Comparison of ENCODE assay signal across 10 mouse cellular contexts in the genomic region with DNA sequence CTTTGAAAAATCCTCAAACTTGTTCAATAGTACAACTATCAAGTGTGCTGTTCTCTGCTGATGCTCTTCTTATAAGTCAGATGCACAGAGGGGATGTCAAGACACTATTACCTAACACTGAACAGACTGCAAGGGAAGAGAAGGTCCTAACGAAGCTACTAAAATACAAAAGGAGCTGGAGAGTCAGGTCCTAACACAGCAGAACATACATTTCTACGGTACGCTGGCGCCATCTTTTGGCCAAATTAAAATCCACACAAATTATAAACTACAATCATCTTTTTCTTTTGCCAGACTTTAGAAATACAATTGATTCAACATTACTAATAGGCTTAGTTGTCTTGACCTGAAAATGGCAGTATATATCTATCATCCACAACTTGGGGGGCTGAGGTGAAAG. TPM values are rescaled to one million over a fixed set of nuclear protein-coding genes. Genes with fewer than 3 reads are reported as not detected.
DNase-seq lines count a peak whose midpoint lies in the region; ATAC-seq and TF ChIP-seq lines count a peak whose summit lies in the region.
"Had no signal": no experiment of that assay in that cellular context is flagged by ENCODE, and none has a peak within 500 bp of the region (broad histone marks: within the 10 kb centered on the region; RNA-seq: fewer than 3 reads in every experiment).

No protein-coding gene starts in this region.

- TF ChIP-seq POLR2A in ES-Bruce4 (IDR thresholded peaks at IDR 0.05; ENCODE audit: insufficient read depth, low read length) = no peak
- TF ChIP-seq POLR2A in bone marrow, adult 2 months (IDR thresholded peaks at IDR 0.05; ENCODE audit: borderline replicate concordance, control insufficient read depth, low read depth, low read length) = no peak

- H3K36me3 ChIP-seq in kidney, embryonic 16.5 days (ENCODE audit: insufficient read depth, low read length) = no peaks in the 10 kb centered on the region
- H3K36me3 ChIP-seq in ES-Bruce4 (ENCODE audit: control insufficient read depth, insufficient read depth, low read length, poor library complexity, severe bottlenecking) = no peaks in the 10 kb centered on the region
- H3K36me3 ChIP-seq: limb, embryonic 15.5 days had no signal

- DNase-seq in kidney, adult 11 months = peak; percentile 14
- peak; percentile 36 for DNase-seq in fibroblast of lung, adult 2 months (ENCODE audit: low read depth)
- DNase-seq in layer of hippocampus, adult 18-20 months (ENCODE audit: low spot score in 2 of 2) = peak; percentile 46 to 90
- DNase-seq in mesoderm, embryonic 11.5 days (ENCODE audit: low read depth, low spot score) = peak; percentile 47
- peak; percentile 68 for DNase-seq in thymus, postnatal 4 days

- peak; percentile 9 for TF ChIP-seq CTCF in ES-Bruce4 (IDR thresholded peaks at IDR 0.05; ENCODE audit: low read depth, low read length)
- peak; percentile 30; the same call in 1 of the 2 replicates for TF ChIP-seq CTCF in bone marrow, adult 2 months (IDR thresholded peaks at IDR 0.05; ENCODE audit: control insufficient read depth, insufficient read depth, low read length)

- H3K4me3 ChIP-seq in kidney, embryonic 16.5 days (ENCODE audit: low read length) = no peak overlapping the region
- no peak overlapping the region for H3K4me3 ChIP-seq in ES-Bruce4 (ENCODE audit: low read depth, low read length)
- H3K4me3 ChIP-seq in bone marrow, adult 2 months (replicated peaks; ENCODE audit: control insufficient read depth, low read depth, low read length) = no peak overlapping the region
- H3K4me3 ChIP-seq: erythroblast, embryonic 14.5 days; limb, embryonic 15.5 days had no signal

- H3K27me3 ChIP-seq in kidney, embryonic 16.5 days (ENCODE audit: insufficient read depth, low read length) = no peaks in the 10 kb centered on the region
- H3K27me3 ChIP-seq in ES-Bruce4 (ENCODE audit: control insufficient read depth, insufficient read depth, low read length, poor library complexity, severe bottlenecking) = no peaks in the 10 kb centered on the region
- H3K27me3 ChIP-seq: limb, embryonic 15.5 days had no signal

- H3K9me3 ChIP-seq in kidney, embryonic 16.5 days (ENCODE audit: low read length) = no peaks in the 10 kb centered on the region
- no peaks in the 10 kb centered on the region for H3K9me3 ChIP-seq in ES-Bruce4 (replicated peaks; ENCODE audit: control insufficient read depth, insufficient read depth, low read length, poor library complexity, severe bottlenecking)
- H3K9me3 ChIP-seq: limb, embryonic 15.5 days had no signal

- no peak overlapping the region for H3K27ac ChIP-seq in kidney, embryonic 16.5 days (ENCODE audit: low read length)
- H3K27ac ChIP-seq in ES-Bruce4 (ENCODE audit: insufficient read depth, low read length) = no peak overlapping the region
- H3K27ac ChIP-seq in bone marrow, adult 2 months (ENCODE audit: control insufficient read depth, insufficient read depth, low read depth, low read length, poor library complexity) = no peak overlapping the region
- H3K27ac ChIP-seq: limb, embryonic 15.5 days had no signal

- no peak overlapping the region for H3K9ac ChIP-seq in kidney, embryonic 16.5 days (replicated peaks; ENCODE audit: low read length)
- H3K9ac ChIP-seq in ES-Bruce4 (ENCODE audit: low read depth, poor library complexity, severe bottlenecking) = no peak overlapping the region
- H3K9ac ChIP-seq: limb, embryonic 15.5 days had no signal

- 5% methylated on average over 4 of the region's 4 CpGs for WGBS in kidney, embryonic 16.5 days
- 1% methylated on average over 4 of the region's 4 CpGs for WGBS in bone marrow, adult 2 months

- H3K4me1 ChIP-seq in kidney, embryonic 16.5 days (ENCODE audit: insufficient read depth, low read length) = no peaks in the 10 kb centered on the region
- H3K4me1 ChIP-seq in ES-Bruce4 (ENCODE audit: control insufficient read depth, insufficient read depth, low read length) = no peaks in the 10 kb centered on the region
- no peaks in the 10 kb centered on the region for H3K4me1 ChIP-seq in bone marrow, adult 2 months (ENCODE audit: control insufficient read depth, insufficient read depth, low read length)
- H3K4me1 ChIP-seq: limb, embryonic 15.5 days had no signal

- H3K4me2 ChIP-seq in kidney, embryonic 16.5 days (replicated peaks; ENCODE audit: low read depth, low read length) = no peak overlapping the region
- H3K4me2 ChIP-seq: limb, embryonic 15.5 days had no signal

- ATAC-seq in kidney, embryonic 16.5 days (ENCODE audit: low FRiP score, low TSS enrichment) = no peak

- no peak for TF ChIP-seq EP300 in ES-Bruce4 (IDR thresholded peaks at IDR 0.05; ENCODE audit: insufficient read depth, low read depth, low read length)

RNA-seq across cellular contexts. Expression of gene Akap5, which starts 16.4 kb away (rescaled TPM):
- 1.4 and 1.9 TPM in 2 replicates for polyA plus RNA-seq in kidney, embryonic 16.5 days (2015; fragmentation: Nextera tagmentation; extraction: Ambion mirVana)
- polyA plus RNA-seq in ES-Bruce4 (2011; ENCODE audit: insufficient read depth, insufficient read length, low read depth, missing spikeins) = 9.3 and 11.1 TPM in 2 replicates
- 1.2 and 4.3 TPM in 2 replicates for polyA plus RNA-seq in bone marrow, adult 2 months (2011; ENCODE audit: insufficient read depth, insufficient read length, low replicate concordance, missing spikeins)
- total RNA-seq in layer of hippocampus, adult 18-20 months (2021) = 10 to 100 TPM; 57.9 to 61.0 TPM

RNA-seq across cellular contexts. Expression of gene Zbtb25, which starts 28.3 kb away (rescaled TPM):
- polyA plus RNA-seq in kidney, embryonic 16.5 days (2015; fragmentation: Nextera tagmentation; extraction: Ambion mirVana) = 14.0 and 15.2 TPM in 2 replicates
- polyA plus RNA-seq in ES-Bruce4 (2011; ENCODE audit: insufficient read depth, insufficient read length, low read depth, missing spikeins) = 23.1 and 30.8 TPM in 2 replicates
- polyA plus RNA-seq in bone marrow, adult 2 months (2011; ENCODE audit: insufficient read depth, insufficient read length, low replicate concordance, missing spikeins) = 5.5 and 7.8 TPM in 2 replicates
- 10 to 100 TPM; 14.3 to 16.1 TPM for total RNA-seq in layer of hippocampus, adult 18-20 months (2021)

RNA-seq across cellular contexts. Expression of gene Zbtb1, which starts 29.0 kb away (rescaled TPM):
- polyA plus RNA-seq in kidney, embryonic 16.5 days (2015; fragmentation: Nextera tagmentation; extraction: Ambion mirVana) = 10.0 and 10.5 TPM in 2 replicates
- polyA plus RNA-seq in ES-Bruce4 (2011; ENCODE audit: insufficient read depth, insufficient read length, low read depth, missing spikeins) = 5.8 and 6.1 TPM in 2 replicates
- 3.9 and 5.2 TPM in 2 replicates for polyA plus RNA-seq in bone marrow, adult 2 months (2011; ENCODE audit: insufficient read depth, insufficient read length, low replicate concordance, missing spikeins)
- total RNA-seq in layer of hippocampus, adult 18-20 months (2021) = 1 to 10 TPM; 6.8 to 7.4 TPM

Comparison
In these comparisons a context has a peak if more than half of its experiments do, and no peak if none do; other contexts are left out.
1. DNase-seq: peak in every context shown above with its lines; median percentile 68 in layer of hippocampus, adult 18-20 months; 68 in thymus, postnatal 4 days; 47 in mesoderm, embryonic 11.5 days; 36 in fibroblast of lung, adult 2 months; 14 in kidney, adult 11 months.